Mouse (Mus musculus): ENCODE results near the gene Pus10.

Gene Pus10

DNA sequence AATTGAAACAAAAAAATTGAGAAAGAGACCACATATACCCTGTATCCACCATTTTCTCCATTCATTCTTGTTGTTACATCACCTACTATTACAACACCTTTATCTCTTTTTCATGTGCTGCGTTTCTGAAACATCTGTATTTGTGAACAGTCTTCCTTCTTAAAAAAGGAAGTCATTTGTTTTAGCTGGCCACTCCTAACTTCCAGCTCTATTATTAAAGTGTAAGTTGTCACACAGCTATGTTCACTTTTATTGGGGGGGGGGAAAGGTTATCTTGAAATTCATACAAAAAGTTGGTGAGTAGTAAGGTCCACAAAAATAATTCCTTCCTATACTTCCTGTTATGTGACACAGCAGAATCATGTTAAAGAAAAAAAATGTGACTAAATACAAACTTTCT, 102.5 kb downstream of the Pus10 start:
- no peak for DNase-seq

DNA sequence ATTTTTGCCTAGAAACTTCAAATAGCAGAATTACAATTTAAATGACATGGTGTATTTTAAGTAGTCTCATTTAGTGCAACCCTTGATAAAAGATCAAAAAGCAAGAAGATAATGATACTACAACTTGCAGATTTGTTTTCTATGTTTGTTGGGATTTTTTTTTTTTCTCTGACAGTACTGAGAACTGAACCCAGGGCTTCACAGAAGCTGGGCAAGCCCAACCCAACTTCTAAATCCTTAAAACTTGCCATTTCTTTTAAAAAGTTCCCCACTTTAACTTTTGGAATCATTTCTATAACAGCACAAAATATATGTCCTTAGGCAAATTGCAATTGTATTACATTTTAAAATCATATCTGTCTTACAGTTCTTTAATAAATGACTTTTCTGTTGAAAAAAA, 103.6 kb downstream of the Pus10 start:
- DNase-seq: no peak

DNA sequence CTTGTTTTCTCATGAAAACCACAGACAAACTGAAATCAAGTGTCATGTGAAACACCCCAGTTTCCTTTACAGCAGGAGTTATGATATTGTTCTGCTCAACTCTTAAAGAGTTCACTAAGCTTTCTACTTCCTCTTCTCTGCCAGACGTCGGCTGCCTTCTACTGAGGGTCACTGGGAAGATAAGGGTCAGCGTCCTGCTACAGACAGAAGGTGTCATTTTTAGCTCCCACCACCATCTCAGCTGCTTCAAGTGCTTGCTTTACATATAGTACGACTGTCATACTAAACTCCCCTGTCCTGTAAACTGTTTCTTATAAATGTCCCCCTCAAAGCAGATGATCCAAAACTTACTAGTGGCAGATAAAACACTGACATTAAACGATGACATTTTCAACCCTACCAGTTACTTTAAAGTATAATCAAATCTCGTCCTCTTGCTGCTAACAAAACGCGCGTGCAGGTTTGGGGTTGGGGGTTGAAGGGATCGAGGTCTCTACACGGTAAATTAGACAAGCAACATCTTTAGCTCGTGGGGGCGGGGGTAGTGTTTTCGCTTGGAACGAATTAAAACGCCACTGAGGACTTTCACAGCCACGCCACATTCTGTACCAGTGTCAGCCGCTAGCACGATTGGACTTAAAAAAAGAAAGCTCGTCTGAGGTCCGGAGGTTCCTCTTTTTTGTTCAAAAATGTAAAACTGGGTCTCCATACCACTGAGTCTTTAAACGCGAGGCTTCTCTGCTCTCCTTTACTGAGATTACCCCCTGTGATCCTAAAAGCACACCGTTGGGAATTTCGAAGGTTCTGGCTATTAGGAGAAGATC, 104.4 kb downstream of the Pus10 start:
- DNase-seq: peak; percentile 9 to 48

DNA sequence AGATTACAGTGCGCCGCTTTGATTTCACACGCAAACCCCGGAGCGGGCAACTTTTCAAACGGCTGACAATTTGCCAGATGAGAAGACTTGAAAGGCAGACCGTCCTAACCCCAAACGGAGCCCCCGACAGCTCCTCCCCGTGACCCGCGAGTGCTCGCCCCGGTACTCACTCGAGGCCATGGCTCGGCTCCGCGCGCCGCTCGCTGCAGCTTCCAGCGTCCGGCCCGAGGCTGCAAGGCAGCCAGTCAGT, 105.0 kb downstream of the Pus10 start:
- DNase-seq: no peak

DNA sequence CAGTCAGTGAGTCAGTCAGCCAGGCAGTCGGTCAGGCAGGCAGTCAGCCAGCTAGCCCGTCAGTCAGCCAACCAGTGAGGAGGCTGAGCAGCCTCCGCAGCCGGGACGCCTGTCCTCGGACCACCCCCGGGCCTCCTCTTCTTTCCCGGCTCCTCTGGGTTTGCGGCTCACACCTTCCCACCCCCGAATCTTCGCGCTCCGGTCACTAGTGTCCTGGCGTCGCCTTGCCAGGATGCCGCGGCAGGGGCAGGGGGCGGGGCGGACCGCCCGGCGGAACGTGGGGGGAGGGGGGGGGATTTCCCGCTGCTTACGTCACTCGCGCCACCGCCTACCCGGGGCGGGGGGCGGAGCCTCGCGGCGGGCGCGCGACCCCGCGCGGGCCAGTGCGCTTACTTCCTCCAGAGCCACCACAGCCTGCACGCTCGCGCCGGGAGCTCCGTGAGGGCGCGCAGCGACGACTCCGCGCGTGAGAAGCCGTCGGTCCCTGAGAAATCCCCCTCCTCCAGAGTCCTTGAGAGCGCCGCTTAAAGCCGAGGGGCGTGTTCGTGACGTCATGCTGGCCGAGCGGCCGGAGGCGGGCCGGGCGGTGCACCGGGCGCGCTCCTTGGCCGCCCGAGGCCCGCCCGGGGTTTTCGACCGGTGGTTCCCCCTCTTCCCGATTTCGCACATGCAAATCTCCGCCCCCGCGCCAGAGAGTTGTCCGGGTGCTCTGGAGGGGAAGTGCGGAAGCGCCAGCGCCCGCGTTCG, 105.5 kb downstream of the Pus10 start, which contains the start of gene Rel:
Rel (minus strand) TSS at position 211 of the 747 bp plus-strand sequence.
- peak; percentile 96 to 97 for DNase-seq

DNA sequence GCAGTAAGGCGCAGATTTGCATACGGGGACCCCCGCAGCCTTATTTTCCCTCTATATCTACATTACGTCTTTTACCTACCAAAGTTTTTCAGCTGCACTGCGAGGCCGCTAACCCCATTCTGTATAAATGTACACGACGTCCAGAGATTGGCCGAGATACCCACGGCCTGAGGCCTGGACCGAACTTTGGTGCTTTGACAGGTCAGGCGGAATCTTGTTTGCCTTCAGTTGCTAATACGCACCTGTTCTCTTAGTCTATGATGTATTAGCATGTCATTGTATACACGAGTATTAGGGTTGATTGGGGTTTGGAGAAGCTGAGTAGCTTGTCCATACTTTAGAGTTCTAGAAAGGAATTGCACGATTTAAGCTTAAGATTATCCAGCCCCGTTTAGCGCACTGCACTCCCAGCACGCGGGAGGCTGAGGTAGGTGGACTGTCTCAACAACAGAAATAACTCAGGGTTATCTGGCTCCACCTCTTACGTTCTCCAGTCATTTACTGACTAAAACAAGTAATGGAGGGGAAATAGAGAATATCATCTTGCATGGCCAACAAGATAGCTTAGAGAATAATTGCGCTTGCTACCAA, 106.1 kb downstream of the Pus10 start:
- DNase-seq: no peak

DNA sequence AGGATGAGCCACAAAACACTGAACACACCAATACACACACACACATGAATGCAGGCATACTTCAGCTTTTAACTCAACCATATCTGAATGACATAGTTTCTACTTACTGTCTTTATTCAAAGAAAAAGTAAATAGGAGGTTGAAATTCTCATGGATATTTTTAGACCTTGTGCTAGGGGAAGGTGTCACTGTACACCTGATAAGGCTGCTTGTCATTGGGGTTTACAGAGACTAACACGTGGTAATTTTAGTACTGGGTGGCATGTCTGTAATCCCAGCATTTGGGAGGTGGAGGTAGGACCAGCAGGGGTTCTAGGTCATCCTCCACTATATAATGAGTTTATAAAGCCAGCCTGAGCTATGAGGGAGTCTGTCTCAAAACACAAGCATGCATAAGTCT, 107.0 kb downstream of the Pus10 start:
- DNase-seq: no peak

DNA sequence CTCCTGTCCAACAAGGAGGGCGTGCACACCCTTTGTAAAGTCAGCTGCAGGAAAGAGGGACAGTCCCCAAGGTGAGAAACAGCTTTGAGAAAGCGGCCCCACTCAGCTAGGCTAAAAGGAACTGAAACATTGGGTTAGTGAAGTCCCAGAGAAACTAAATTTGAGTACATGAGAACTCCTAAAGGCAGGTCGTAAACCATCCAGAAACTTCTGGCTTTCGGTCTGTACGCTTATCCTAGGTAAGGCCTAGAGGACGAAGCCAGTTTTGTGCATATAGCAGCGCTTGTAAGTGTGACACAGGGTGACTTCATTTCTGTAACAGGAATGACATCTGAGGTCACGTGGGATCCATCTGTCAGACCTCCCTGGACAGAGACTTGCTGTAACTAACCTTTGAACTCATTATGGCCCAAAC, 113.3 kb downstream of the Pus10 start:
- no peak for DNase-seq

DNA sequence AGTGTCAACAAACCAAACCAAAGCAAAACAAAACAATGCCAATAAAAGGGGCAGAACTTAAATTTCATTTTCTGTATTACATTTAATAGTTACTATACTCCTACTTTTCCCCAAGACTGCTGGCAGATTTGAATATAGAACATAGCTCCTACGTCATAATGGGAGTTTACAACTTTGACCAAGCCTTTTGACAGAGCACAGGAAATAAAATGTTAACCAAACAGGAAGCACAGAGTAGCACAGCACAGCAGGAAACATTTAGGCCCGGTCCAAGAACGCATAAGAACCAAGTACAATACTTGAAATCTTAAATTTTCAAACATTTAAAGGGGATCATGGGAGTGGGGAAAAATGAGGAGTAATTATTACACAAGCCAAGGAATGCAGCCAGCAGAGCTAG, 116.6 kb downstream of the Pus10 start:
- DNase-seq: no peak

All from cerebellum, postnatal 25 days (tissue).